Mouse (Mus musculus) kidney, postnatal 36 days (tissue): ENCODE data around the gene Pom121.
"Not testable (repeated sequence)": the region's sequence is repeated elsewhere in the genome, so short reads cannot be mapped to it uniquely, and the experiment has no call there.

Source experiments
- DNase-seq, 2 experiments: peaks; one replicate each; pipeline ENCODE4 v3.0.0; 2021 to 2022; ENCODE audit warnings: mixed read lengths in 2 of 2

Pom121 gene

GRCm38 (mm10) chr5:135394004-135394823 lies at the start of gene Pom121:
Gene Pom121, minus strand, starts transcription at chr5:135394546.
- DNase-seq, result peak; percentile 88 to 92

GRCm38 (mm10) chr5:135442430-135442829 lies 48.1 kb upstream of the Pom121 start:
- peak; percentile 29 to 46 for DNase-seq

DNA sequence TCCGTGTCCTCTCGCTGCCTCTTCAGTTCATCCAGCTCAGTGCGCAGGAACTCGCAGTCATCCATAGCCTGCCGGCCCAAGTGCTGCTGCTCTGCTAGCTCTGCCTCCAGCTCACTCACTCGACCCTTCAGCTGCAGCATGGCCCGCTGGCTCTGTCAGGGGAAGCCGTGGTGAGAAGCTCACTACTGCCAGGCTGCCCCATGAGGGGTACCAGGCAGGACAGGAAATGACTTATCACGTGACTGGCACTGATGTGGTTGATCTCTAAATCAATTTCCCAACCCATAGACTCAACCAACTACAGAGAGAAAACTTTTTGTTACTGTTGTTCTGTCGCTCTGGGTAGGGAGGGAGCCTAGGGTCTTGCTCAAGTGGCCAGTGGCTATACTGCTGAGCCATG lies 40.7 kb upstream of the Pom121 start:
- no peak for DNase-seq

- no peak for DNase-seq
These were observed 39.5 kb upstream of the Pom121 start for GRCm38 (mm10) chr5:135433861-135434260.

DNA sequence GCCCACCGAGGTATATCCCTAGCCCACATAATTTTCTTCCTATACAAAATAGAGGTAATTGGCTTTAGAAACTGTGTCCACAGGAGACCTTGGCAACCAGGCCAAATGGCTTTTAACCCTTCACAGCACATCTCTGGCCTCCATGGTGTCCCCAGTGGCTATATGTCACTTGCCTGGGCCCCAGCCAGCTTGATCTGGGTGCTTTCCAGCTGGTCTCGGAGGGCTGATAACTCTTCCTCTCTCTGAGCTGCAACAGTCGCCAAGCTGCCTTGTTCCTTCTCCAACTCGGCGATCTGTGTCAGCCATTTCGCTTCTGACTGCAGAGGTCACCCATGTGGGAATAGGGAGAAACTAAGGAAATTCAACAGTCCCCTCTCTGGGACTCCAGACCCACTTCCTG lies 36.8 kb upstream of the Pom121 start:
- DNase-seq, result no peak

DNA sequence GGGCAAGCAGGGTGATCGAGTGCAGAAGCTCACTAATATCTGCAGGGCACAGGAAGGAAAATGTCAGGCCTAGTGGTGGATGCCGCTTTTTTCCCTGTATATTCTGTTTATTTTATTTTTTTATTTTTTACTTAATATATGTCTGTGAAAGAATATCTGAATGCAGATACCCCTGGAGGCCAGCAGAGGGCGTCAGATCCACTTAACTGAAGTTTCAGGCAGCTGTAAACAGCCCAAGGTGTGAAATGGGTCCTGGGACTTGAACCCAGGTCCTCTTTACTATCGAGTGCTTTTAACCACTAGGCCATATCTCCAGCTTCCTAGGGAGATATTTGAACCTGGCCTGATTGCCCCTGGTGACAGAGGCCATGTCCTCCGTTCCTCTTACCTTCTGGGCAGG lies 34.4 kb upstream of the Pom121 start:
- DNase-seq, result peak in 1 of 2 experiments; percentile 24

DNA sequence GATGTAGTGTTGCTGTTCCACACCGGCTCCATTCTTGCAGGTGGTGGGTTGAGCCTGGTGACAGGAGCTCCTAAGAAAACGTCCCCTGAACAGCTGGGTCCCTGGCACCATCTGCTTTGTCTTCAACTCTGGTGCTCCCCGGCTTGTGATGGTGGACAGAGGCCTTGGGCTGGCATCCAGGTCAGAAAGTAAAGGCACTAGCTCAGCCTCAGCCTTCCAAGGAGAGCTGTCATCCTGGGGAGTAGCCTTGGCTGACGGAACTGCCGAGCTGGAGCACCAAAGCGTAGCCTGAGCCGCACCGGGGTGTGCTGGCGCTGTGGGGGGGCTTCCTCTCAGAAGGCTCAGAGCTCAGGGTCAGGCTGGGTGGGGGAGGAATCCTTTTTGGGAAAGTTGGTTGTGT lies 15.9 kb upstream of the Pom121 start:
- DNase-seq, result no peak

DNA sequence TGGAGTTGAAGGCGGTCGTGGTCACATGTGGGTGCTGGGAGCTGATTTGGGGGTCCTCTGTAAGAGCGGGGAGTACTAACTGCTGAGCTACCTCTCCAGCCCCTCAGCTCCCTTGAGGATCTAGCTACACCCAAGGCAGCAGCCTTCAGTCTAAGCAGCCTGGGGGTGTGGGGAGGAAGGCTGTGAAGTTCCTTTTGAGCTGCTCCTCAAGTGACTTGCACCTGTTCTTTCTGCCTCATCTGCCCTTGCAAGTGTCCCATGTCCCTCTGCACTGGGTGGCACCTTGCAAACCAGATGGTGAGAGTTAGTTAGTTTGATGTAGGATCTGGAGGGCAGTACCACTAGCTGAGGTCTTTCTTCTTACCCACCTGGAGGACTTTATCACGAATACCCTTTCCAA lies 13.8 kb upstream of the Pom121 start:
- no peak for DNase-seq

DNA sequence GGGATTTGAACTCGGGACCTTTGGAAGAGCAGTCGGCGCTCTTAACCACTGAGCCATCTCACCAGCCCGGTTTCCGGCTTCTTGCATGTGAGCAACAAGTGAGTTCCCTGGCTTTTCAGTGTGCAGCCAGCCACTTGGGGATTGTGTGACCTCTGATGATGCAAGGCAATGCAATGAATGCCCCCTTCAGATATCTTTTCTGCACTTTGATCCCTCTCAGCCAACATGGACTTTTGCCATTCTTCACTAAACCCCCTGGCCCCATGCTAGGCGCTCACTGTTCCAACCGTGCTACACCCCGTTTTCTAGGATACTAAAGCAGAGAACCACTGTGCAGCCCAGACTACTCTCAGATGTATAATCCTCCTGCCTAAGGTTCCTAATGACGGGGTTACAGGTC lies 11.1 kb upstream of the Pom121 start:
- DNase-seq, result no peak

GRCm38 (mm10) chr5:135404623-135405022 lies 10.3 kb upstream of the Pom121 start:
- peak; percentile 12 to 22 for DNase-seq

DNA sequence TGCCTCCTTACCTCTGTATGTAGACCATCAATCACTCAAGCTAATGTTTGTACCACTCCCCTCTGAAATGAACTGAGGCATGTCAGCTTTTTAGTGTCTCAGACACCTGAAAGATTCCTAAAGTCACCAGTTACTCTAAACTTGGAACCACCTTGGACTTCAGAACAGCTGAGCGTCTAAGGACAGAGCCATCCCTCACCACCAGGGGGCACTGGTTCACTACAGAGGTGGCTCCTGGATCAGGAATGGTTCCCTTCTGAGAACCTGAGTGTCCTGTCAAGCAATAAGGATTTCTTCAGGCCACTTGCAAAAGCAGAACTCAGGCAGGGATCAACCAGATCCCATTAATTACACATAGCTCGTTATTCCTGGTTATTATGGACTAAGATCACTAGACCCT lies 5.9 kb upstream of the Pom121 start:
- DNase-seq, result peak; percentile 73 to 94

DNA sequence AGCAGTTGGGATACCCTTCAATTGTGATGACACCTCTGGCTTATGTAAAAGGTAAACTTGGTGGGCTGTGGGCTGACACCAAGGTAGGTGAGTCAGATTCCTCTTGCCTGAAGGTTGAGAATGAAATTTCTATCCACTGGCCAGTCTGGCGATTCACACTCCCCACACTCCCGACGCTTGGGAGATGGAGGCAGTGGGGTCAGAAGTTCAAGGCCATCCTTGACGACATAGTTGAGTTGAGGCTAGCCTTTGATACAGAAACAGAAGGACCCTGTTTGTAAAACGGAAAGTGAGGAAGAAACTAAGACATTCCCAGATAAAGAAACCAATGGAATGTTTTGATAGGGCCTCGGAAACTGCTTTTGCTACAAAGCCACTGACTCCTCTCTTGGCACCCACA lies 5.0 kb upstream of the Pom121 start:
- no peak for DNase-seq

GRCm38 (mm10) chr5:135395826-135396225 lies 1.5 kb upstream of the Pom121 start:
- DNase-seq, result peak; percentile 35 to 72

DNA sequence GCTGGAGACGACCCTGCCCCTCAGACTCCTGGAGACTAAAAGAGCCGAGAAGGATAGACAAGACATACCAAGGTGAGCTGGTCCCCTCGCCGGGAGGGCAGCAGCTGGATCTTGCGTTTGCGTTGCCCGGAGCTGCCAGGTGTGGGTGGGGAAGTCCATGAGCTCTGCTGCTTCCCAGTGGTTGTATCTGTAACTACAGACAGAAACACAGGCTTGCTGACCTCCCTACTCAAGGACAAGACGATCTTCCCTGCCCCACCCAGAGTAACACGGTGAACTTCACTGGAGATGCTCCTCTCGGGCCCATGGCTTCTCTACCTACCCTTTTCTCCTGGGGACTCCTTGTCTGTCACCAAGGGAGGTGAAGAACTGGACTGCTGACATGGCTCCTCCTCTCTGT lies 10.6 kb downstream of the Pom121 start:
- DNase-seq, result no peak

- no peak for DNase-seq
These were observed 11.6 kb downstream of the Pom121 start for GRCm38 (mm10) chr5:135382746-135383145.

DNA sequence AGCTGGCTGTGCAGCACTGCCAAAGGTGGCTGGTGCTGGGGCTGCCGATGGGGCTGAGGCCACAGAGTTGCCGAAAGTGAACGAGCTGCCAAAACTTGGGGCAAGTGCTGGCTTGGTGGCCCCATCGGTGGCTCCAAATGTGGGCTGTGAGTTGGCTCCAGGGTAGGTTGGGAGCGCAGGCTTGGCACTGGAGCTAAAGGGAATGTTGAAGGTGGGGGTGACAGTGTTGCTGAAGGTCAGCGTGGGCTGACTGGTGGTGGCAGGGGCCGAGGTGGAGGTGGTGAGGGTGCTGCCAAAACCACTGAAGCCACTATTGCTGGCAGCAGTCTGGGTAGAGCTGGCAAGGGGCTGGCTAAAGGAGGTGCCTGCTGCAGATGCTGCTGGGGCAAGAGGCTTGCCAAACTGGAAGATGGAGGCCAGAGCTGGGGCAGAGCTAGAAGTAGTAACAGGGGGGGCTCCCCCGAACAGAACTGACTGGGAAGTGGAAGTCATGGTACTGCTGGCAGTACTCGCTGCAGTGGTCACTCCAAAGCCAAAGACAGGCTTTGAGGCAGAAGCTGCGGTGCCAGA lies 12.9 kb downstream of the Pom121 start:
- no peak for DNase-seq

DNA sequence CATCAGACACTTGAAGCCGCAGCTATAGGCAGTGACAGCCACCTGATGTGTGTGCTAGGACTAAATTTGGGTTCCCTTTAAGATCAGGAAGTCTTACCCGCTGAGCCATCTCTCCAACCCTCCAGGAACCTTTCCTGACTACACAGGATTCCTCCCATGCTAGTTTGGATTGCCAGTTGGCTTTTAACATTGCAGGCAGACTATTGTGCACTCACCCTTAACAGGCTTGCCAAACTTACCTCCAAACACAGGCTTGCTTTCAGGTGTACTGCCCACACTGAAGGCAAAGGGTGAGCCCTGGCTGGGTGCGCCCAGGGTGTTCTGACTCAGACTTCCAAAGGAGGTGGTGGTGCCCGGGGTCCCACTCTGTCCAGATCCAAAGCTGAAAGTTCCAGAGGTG lies 13.7 kb downstream of the Pom121 start:
- DNase-seq, result no peak

GRCm38 (mm10) chr5:135376341-135376740 lies 18.0 kb downstream of the Pom121 start:
- no peak for DNase-seq

- DNase-seq, result peak; percentile 38 to 72
These were observed 19.2 kb downstream of the Pom121 start for GRCm38 (mm10) chr5:135375167-135375566.

DNA sequence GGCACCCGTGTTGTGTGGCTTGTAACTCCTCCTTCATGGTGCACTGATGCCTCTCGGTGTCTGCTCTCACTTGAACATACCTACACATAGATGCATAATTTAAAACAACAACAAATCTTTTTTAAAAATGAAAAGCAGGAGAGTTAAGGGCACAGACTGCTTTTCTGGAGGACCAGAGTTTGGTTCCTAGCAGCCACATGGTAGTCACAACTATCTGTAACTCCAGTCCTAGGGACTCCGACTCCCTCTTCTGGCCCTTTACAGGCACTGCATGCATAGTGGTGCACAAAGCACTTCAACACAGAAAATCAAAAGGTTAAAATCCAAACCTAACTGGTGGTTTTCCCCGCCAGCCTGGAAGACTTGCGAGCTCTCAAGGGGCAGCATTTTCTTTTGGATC lies 20.7 kb downstream of the Pom121 start:
- no peak for DNase-seq

DNA sequence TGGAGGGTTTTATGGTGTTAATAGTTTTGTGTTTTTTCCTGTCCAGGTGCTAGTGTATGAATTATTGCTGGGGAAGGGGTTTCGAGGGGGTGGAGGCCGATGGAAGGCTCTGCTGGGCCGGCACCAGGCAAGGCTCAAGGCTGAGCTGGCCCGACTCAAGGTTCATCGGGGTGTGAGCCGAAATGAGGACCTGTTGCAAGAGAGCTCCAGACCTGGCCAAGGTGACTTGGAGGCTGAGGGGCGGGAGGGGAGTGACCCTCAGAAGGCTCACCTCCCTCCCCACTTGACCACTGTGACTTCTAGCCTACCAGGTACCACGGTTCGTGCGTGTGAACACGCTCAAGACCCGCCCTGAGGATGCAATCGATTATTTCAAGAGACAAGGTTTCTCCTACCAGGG lies 23.2 kb downstream of the Pom121 start:
- DNase-seq, result no peak

DNA sequence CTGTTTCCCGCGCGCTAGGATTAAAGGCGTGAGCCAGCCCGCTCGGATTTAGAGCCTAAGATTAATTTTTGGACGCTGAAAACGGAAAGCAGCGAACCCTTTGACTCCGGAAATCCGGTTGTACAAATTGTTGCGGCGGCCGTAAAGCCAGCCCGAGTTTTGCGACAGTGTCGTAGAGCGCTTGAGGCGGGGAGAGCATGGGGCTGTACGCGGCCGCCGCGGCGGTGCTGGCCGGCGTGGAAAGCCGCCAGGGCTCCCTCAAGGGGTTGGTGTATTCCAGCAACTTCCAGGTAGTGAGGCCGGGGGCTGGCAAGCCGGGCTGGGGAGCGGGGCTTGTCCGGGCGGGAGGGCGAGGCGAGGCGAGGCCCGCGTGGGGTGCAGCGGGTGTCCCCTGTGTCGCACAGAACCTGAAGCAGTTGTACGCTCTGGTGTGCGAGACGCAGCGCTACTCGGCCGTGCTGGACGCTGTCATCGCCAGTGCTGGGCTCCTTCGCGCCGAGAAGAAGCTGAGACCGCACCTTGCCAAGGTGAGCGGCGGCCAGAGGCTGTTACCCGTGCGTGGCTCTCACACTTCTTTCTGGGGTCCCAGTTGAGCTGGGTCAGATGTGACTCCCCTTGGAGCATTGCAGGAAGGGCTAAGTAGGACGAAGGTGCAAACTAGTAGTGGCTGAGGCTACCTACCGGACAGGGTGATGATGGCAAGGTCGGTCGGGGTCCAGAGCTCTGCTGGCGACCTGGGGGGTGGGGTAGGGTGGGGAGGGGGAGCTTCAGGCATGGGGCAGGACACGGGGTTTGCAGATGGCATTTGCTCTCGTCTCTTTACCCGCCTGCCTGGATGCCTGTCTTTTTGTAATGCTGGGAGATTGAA lies 24.3 kb downstream of the Pom121 start, which contains the start of gene Nsun5:
TSS of gene Nsun5 (plus strand) at position 167 of the 868 bp plus-strand sequence.
- peak; percentile 94 to 98 for DNase-seq

GRCm38 (mm10) chr5:135369196-135369595 lies 25.1 kb downstream of the Pom121 start:
- not testable (repeated sequence) for DNase-seq
